ENCODE assay signal across 17 mouse cellular contexts in genomic region chr2:30402351-30402826, GRCm38 (mm10). TPM values are rescaled to one million over a fixed set of nuclear protein-coding genes. Genes with fewer than 3 reads are reported as not detected.
DNase-seq lines count a peak whose midpoint lies in the region; ATAC-seq and TF ChIP-seq lines count a peak whose summit lies in the region.
"Had no signal": no experiment of that assay in that cellular context is flagged by ENCODE, and none has a peak within 500 bp of the region (broad histone marks: within the 10 kb centered on the region; RNA-seq: fewer than 3 reads in every experiment).

No protein-coding gene starts in this region.

- TF ChIP-seq CTCF in hindbrain, postnatal 0 days (IDR thresholded peaks at IDR 0.05; ENCODE audit: low read depth): no peak

- H3K27ac ChIP-seq in hindbrain, postnatal 0 days: no peak overlapping the region
- no peak overlapping the region for H3K27ac ChIP-seq in hindbrain, embryonic 11.5 days (ENCODE audit: low read depth, low read length)
- H3K27ac ChIP-seq in kidney, embryonic 14.5 days (ENCODE audit: low read depth, low read length): no peak overlapping the region
- H3K27ac ChIP-seq: embryonic facial prominence, embryonic 12.5 days; heart, embryonic 15.5 days; kidney, postnatal 0 days; liver, embryonic 13.5 days; midbrain, embryonic 12.5 days; stomach, embryonic 15.5 days had no signal

- peak; percentile 54 for DNase-seq in cerebellum, adult 11 months
- DNase-seq in cerebellum, postnatal 4 days (ENCODE audit: low spot score in 2 of 2): no peak
- DNase-seq in hindbrain, postnatal 0 days (ENCODE audit: low spot score): peak; percentile 20
- no peak for DNase-seq in hindbrain, embryonic 11.5 days (ENCODE audit: low spot score)
- peak; percentile 79 for DNase-seq in cerebellum, adult 9-11 months
- peak; percentile 45 to 64 for DNase-seq in gastrocnemius, postnatal 36 days
- no peak for DNase-seq in spleen, postnatal 4 days (ENCODE audit: low spot score in 2 of 2)
- DNase-seq: liver, embryonic 13.5 days; thymus, postnatal 14 days had no signal

- H3K4me3 ChIP-seq in hindbrain, postnatal 0 days (ENCODE audit: low read length): no peak overlapping the region
- no peak overlapping the region for H3K4me3 ChIP-seq in hindbrain, embryonic 11.5 days (ENCODE audit: low read depth, low read length)
- no peak overlapping the region for H3K4me3 ChIP-seq in kidney, embryonic 14.5 days (ENCODE audit: low read length)
- H3K4me3 ChIP-seq: embryonic facial prominence, embryonic 12.5 days; heart, embryonic 15.5 days; liver, embryonic 13.5 days; midbrain, embryonic 12.5 days; stomach, embryonic 15.5 days had no signal

- intact Hi-C loops in gastrocnemius, postnatal 36 days (cut with DNase I): no loop called here

- peaks cover 41% of the 10 kb centered on the region; the same call in 1 of the 2 replicates for H3K36me3 ChIP-seq in hindbrain, postnatal 0 days (ENCODE audit: insufficient read depth, low read length)
- no peaks in the 10 kb centered on the region for H3K36me3 ChIP-seq in hindbrain, embryonic 11.5 days (ENCODE audit: control insufficient read depth, insufficient read depth, low read length)
- H3K36me3 ChIP-seq in kidney, embryonic 14.5 days (ENCODE audit: control insufficient read depth, insufficient read depth, low read length): peaks cover 52% of the 10 kb centered on the region

- H3K9ac ChIP-seq in hindbrain, postnatal 0 days (replicated peaks; ENCODE audit: low read length): no peak overlapping the region
- no peak overlapping the region for H3K9ac ChIP-seq in hindbrain, embryonic 11.5 days (ENCODE audit: low read depth, low read length)
- no peak overlapping the region for H3K9ac ChIP-seq in kidney, embryonic 14.5 days (ENCODE audit: low read depth, low read length)
- H3K9ac ChIP-seq: embryonic facial prominence, embryonic 12.5 days; heart, embryonic 15.5 days; liver, embryonic 13.5 days; midbrain, embryonic 12.5 days; stomach, embryonic 15.5 days had no signal

- no peak overlapping the region for H3K4me2 ChIP-seq in hindbrain, postnatal 0 days (ENCODE audit: low read depth, low read length)
- no peak overlapping the region for H3K4me2 ChIP-seq in hindbrain, embryonic 11.5 days (replicated peaks; ENCODE audit: low read depth, low read length)
- H3K4me2 ChIP-seq in kidney, embryonic 14.5 days (replicated peaks; ENCODE audit: low read depth, low read length): no peak overlapping the region
- H3K4me2 ChIP-seq: embryonic facial prominence, embryonic 12.5 days; heart, embryonic 15.5 days; liver, embryonic 13.5 days; midbrain, embryonic 12.5 days; stomach, embryonic 15.5 days had no signal

- no peaks in the 10 kb centered on the region for H3K9me3 ChIP-seq in hindbrain, postnatal 0 days (ENCODE audit: low read length)
- no peaks in the 10 kb centered on the region for H3K9me3 ChIP-seq in hindbrain, embryonic 11.5 days (ENCODE audit: control insufficient read depth, low read length)
- H3K9me3 ChIP-seq in kidney, embryonic 14.5 days (ENCODE audit: control insufficient read depth, low read length): no peaks in the 10 kb centered on the region
- H3K9me3 ChIP-seq: embryonic facial prominence, embryonic 12.5 days; heart, embryonic 15.5 days; liver, embryonic 13.5 days; midbrain, embryonic 12.5 days; stomach, embryonic 15.5 days had no signal

- H3K27me3 ChIP-seq in hindbrain, postnatal 0 days (ENCODE audit: insufficient read depth, low read length): no peaks in the 10 kb centered on the region
- no peaks in the 10 kb centered on the region for H3K27me3 ChIP-seq in hindbrain, embryonic 11.5 days (ENCODE audit: control insufficient read depth, insufficient read depth, low read length)
- no peaks in the 10 kb centered on the region for H3K27me3 ChIP-seq in kidney, embryonic 14.5 days (ENCODE audit: control insufficient read depth, insufficient read depth, low read length)
- H3K27me3 ChIP-seq: embryonic facial prominence, embryonic 12.5 days; heart, embryonic 15.5 days; liver, embryonic 13.5 days; stomach, embryonic 15.5 days had no signal

- 66% methylated on average over 9 of the region's 9 CpGs for WGBS in hindbrain, postnatal 0 days
- 91% methylated on average over 9 of the region's 9 CpGs for WGBS in hindbrain, embryonic 11.5 days
- WGBS in kidney, embryonic 14.5 days: 91% methylated on average over 9 of the region's 9 CpGs

- ATAC-seq in hindbrain, postnatal 0 days: no peak
- no peak for ATAC-seq in hindbrain, embryonic 11.5 days (ENCODE audit: low FRiP score)
- ATAC-seq in kidney, embryonic 14.5 days (ENCODE audit: low FRiP score, low TSS enrichment): no peak
- ATAC-seq: inflammation-experienced regulatory T-cells, adult 6 months; lung, postnatal 0 days had no signal

- no peaks in the 10 kb centered on the region; the same call in 1 of the 2 replicates for H3K4me1 ChIP-seq in hindbrain, postnatal 0 days (ENCODE audit: insufficient read depth, low read length)
- H3K4me1 ChIP-seq in hindbrain, embryonic 11.5 days (replicated peaks; ENCODE audit: control insufficient read depth, insufficient read depth, low read length): peaks cover 14% of the 10 kb centered on the region
- no peaks in the 10 kb centered on the region for H3K4me1 ChIP-seq in kidney, embryonic 14.5 days (ENCODE audit: control insufficient read depth, insufficient read depth, low read length)
- H3K4me1 ChIP-seq: embryonic facial prominence, embryonic 12.5 days had no signal

RNA-seq across cellular contexts. Expression of gene Dolpp1, which starts 10.3 kb away (rescaled TPM):
- total RNA-seq in hindbrain, postnatal 0 days (2014; rRNA removed): 119 and 122 TPM in 2 replicates
- 48.2 and 49.4 TPM in 2 replicates for polyA plus RNA-seq in hindbrain, postnatal 0 days (2015; fragmentation: Nextera tagmentation; extraction: Ambion mirVana)
- 41.9 and 44.5 TPM in 2 replicates for polyA plus RNA-seq in hindbrain, embryonic 11.5 days (2014; fragmentation: Nextera tagmentation; extraction: Ambion mirVana)
- 1 to 10 TPM; 5.5 to 6.7 TPM for total RNA-seq in gastrocnemius, postnatal 36 days (2021)
- 31.0 and 34.7 TPM in 2 replicates for polyA plus RNA-seq in kidney, embryonic 14.5 days (2014; fragmentation: Nextera tagmentation; extraction: Ambion mirVana)

RNA-seq across cellular contexts. Expression of gene Crat, which starts 13.2 kb away (rescaled TPM):
- 49.3 and 51.5 TPM in 2 replicates for total RNA-seq in hindbrain, postnatal 0 days (2014; rRNA removed)
- 26.0 and 27.6 TPM in 2 replicates for polyA plus RNA-seq in hindbrain, postnatal 0 days (2015; fragmentation: Nextera tagmentation; extraction: Ambion mirVana)
- polyA plus RNA-seq in hindbrain, embryonic 11.5 days (2014; fragmentation: Nextera tagmentation; extraction: Ambion mirVana): 21.5 and 27.5 TPM in 2 replicates
- 100 to 1,000 TPM; 356 to 381 TPM for total RNA-seq in gastrocnemius, postnatal 36 days (2021)
- polyA plus RNA-seq in kidney, embryonic 14.5 days (2014; fragmentation: Nextera tagmentation; extraction: Ambion mirVana): 21.4 and 30.6 TPM in 2 replicates

RNA-seq across cellular contexts. Expression of gene Ptpa, which starts 13.4 kb away (rescaled TPM):
- total RNA-seq in hindbrain, postnatal 0 days (2014; rRNA removed): 140 and 156 TPM in 2 replicates
- 133 and 138 TPM in 2 replicates for polyA plus RNA-seq in hindbrain, postnatal 0 days (2015; fragmentation: Nextera tagmentation; extraction: Ambion mirVana)
- polyA plus RNA-seq in hindbrain, embryonic 11.5 days (2014; fragmentation: Nextera tagmentation; extraction: Ambion mirVana): 55.4 and 62.8 TPM in 2 replicates
- total RNA-seq in gastrocnemius, postnatal 36 days (2021): 10 to 100 TPM; 55.1 to 58.9 TPM
- 92.3 and 96.0 TPM in 2 replicates for polyA plus RNA-seq in kidney, embryonic 14.5 days (2014; fragmentation: Nextera tagmentation; extraction: Ambion mirVana)

RNA-seq across cellular contexts. Expression of gene Miga2, which starts 38.4 kb away (rescaled TPM):
- 67.6 and 79.9 TPM in 2 replicates for total RNA-seq in hindbrain, postnatal 0 days (2014; rRNA removed)
- polyA plus RNA-seq in hindbrain, postnatal 0 days (2015; fragmentation: Nextera tagmentation; extraction: Ambion mirVana): 34.4 and 35.3 TPM in 2 replicates
- 13.9 and 18.6 TPM in 2 replicates for polyA plus RNA-seq in hindbrain, embryonic 11.5 days (2014; fragmentation: Nextera tagmentation; extraction: Ambion mirVana)
- 10 to 100 TPM; 15.5 to 19.6 TPM for total RNA-seq in gastrocnemius, postnatal 36 days (2021)
- polyA plus RNA-seq in kidney, embryonic 14.5 days (2014; fragmentation: Nextera tagmentation; extraction: Ambion mirVana): 14.5 and 25.0 TPM in 2 replicates

RNA-seq across cellular contexts. Expression of gene Sh3glb2, which starts 43.3 kb away (rescaled TPM):
- 397 and 410 TPM in 2 replicates for total RNA-seq in hindbrain, postnatal 0 days (2014; rRNA removed)
- polyA plus RNA-seq in hindbrain, postnatal 0 days (2015; fragmentation: Nextera tagmentation; extraction: Ambion mirVana): 171 and 180 TPM in 2 replicates
- polyA plus RNA-seq in hindbrain, embryonic 11.5 days (2014; fragmentation: Nextera tagmentation; extraction: Ambion mirVana): 42.6 and 48.5 TPM in 2 replicates
- total RNA-seq in gastrocnemius, postnatal 36 days (2021): 10 to 100 TPM; 16.3 to 17.6 TPM
- polyA plus RNA-seq in kidney, embryonic 14.5 days (2014; fragmentation: Nextera tagmentation; extraction: Ambion mirVana): 69.4 and 70.9 TPM in 2 replicates

Comparison
In these comparisons a context has a peak if more than half of its experiments do, and no peak if none do; other contexts are left out.
1. DNase-seq: peak in cerebellum, adult 11 months (single experiment), hindbrain, postnatal 0 days (single experiment), cerebellum, adult 9-11 months (single experiment) and gastrocnemius, postnatal 36 days (2 of 2); none in cerebellum, postnatal 4 days (0 of 2), hindbrain, embryonic 11.5 days (single experiment) and spleen, postnatal 4 days (0 of 2).